Mouse (Mus musculus) gastrocnemius, adult 8-10 months (tissue): ENCODE data around the gene Fbxw11. TPM values are rescaled to one million over a fixed set of nuclear protein-coding genes. Genes with fewer than 3 reads are reported as not detected.
A peak's percentile ranks its signal among the peaks of the same experiment; 100 is the strongest.

Source experiments
- DNase-seq, 2 experiments: peaks; one replicate each; pipeline ENCODE4 v3.0.0; 2022; ENCODE audit warnings: low spot score in 2 of 2
- total RNA-seq, 4 experiments: library from RNA; stranded (reverse); gene quantifications; 2 replicates each; pipeline ENCODE4 v1.2.4; 2022

Fbxw11 gene
- total RNA-seq, 4 experiments from 2014 or later = 59.8 to 72.7 (median 66.6) TPM

- no peak for DNase-seq
Observed at GRCm38 (mm10) chr11:32748800-32749199, 106.3 kb downstream of the Fbxw11 start.

GRCm38 (mm10) chr11:32751863-32752594 lies 109.5 kb downstream of the Fbxw11 start:
- DNase-seq = no peak

- no peak for DNase-seq
Observed at GRCm38 (mm10) chr11:32752595-32752885, 110.0 kb downstream of the Fbxw11 start.

- DNase-seq = no peak
Observed at GRCm38 (mm10) chr11:32753358-32753757, 110.8 kb downstream of the Fbxw11 start.

- no peak for DNase-seq
Observed at GRCm38 (mm10) chr11:32762773-32763172, 120.2 kb downstream of the Fbxw11 start.

- DNase-seq = no peak
Observed at GRCm38 (mm10) chr11:32767496-32768230, 125.1 kb downstream of the Fbxw11 start.

- no peak for DNase-seq
Observed at GRCm38 (mm10) chr11:32768642-32769343, 126.3 kb downstream of the Fbxw11 start.

- DNase-seq = no peak
Observed at GRCm38 (mm10) chr11:32780747-32781536, 138.4 kb downstream of the Fbxw11 start.

GRCm38 (mm10) chr11:32781633-32782404 lies 139.3 kb downstream of the Fbxw11 start:
- DNase-seq = no peak

GRCm38 (mm10) chr11:32782724-32783123 lies 140.2 kb downstream of the Fbxw11 start:
- DNase-seq = peak in 1 of 2 experiments; percentile 8

- DNase-seq = peak in 1 of 2 experiments; percentile 8
Observed at GRCm38 (mm10) chr11:32785591-32786147, 143.1 kb downstream of the Fbxw11 start.

- peak in 1 of 2 experiments; percentile 14 for DNase-seq
Observed at GRCm38 (mm10) chr11:32786201-32786600, 143.7 kb downstream of the Fbxw11 start.

- DNase-seq = no peak
Observed at GRCm38 (mm10) chr11:32794759-32795445, 152.4 kb downstream of the Fbxw11 start.

Other genes with a start within 250 kb of the Fbxw11 start
- 1 to 10 TPM; 6.3 to 7.2 (median 6.6) TPM for gene Ubtd2, start 187.4 kb upstream of the Fbxw11 start, total RNA-seq
- gene Efcab9, start 110.6 kb upstream of the Fbxw11 start, total RNA-seq = 1 to 10 TPM in 3 of 4 experiments, under 1 TPM in 1; 0.74 to 1.7 (median 1.3) TPM
- 1 to 10 TPM; 1.2 to 2.4 (median 1.9) TPM for gene Stk10, start 109.4 kb upstream of the Fbxw11 start, total RNA-seq
- gene Smim23, start 181.9 kb downstream of the Fbxw11 start, total RNA-seq = not detected